Mouse (Mus musculus) thymus, adult 2 months (tissue): ENCODE measurements around the gene Eps8. TPM values are rescaled to one million over a fixed set of nuclear protein-coding genes. Genes with fewer than 3 reads are reported as not detected.

ENCODE experiments used
- DNase-seq: peaks from one replicate; pipeline ENCODE4 v3.0.0; 2021
- H3K27ac ChIP-seq: fragments of 200-500 bp; 2 replicates; pipeline ENCODE4 v1.5.1; 2012; ENCODE audit warnings: low read length, control low read depth; ENCODE audit not compliant: control insufficient read depth, insufficient read depth
- H3K27me3 ChIP-seq: fragments of 200-500 bp; 2 replicates; pipeline ENCODE4 v1.6.1; 2012; ENCODE audit warnings: mild to moderate bottlenecking, low read length, moderate library complexity, mixed read lengths; ENCODE audit not compliant: control insufficient read depth, insufficient read depth
- H3K36me3 ChIP-seq: fragments of 200-500 bp; 2 replicates; pipeline ENCODE4 v1.6.1; 2012; ENCODE audit warnings: mild to moderate bottlenecking, low read length, moderate library complexity; ENCODE audit not compliant: control insufficient read depth, insufficient read depth
- H3K4me1 ChIP-seq: fragments of 200-500 bp; replicated peaks from 2 replicates; pipeline ENCODE4 v1.6.1; 2012; ENCODE audit warnings: low read length; ENCODE audit not compliant: control insufficient read depth, insufficient read depth
- H3K4me3 ChIP-seq: fragments of 200-500 bp; 2 replicates; pipeline ENCODE4 v1.5.1; 2012; ENCODE audit warnings: mild to moderate bottlenecking, low read length, control low read depth, moderate library complexity; ENCODE audit not compliant: control insufficient read depth, insufficient read depth
- CTCF ChIP-seq: fragments of 200-500 bp; IDR thresholded peaks from 2 replicates; pipeline ENCODE4 v1.5.1; 2012; ENCODE audit warnings: mild to moderate bottlenecking, control low read depth, low read length, moderate library complexity, borderline replicate concordance; ENCODE audit not compliant: control insufficient read depth, poor library complexity, insufficient read depth; ENCODE audit errors: extremely low read depth
- POLR2A ChIP-seq: fragments of 200-500 bp; IDR thresholded peaks from 2 replicates; pipeline ENCODE4 v1.6.1; 2012; ENCODE audit warnings: mild to moderate bottlenecking, low read length, control low read depth, moderate library complexity; ENCODE audit not compliant: control insufficient read depth, poor library complexity, insufficient read depth; ENCODE audit errors: extremely low read depth
- WGBS: fragments of 180-500 bp; shearing (Covaris S2); methylation state at CpG from one replicate; pipeline ENCODE4 v1.1.7; 2018; 5-methylcytosine and 5-hydroxymethylcytosine counted together
- polyA plus RNA-seq: library from polyadenylated mRNA; depleted of rRNA; stranded (reverse); fragments of >200 nt; gene quantifications from 2 replicates; pipeline ENCODE4 v1.2.3, GENCODE M21; 2012

Eps8 gene
- polyA plus RNA-seq, 1 experiment = 2.5 TPM

DNA sequence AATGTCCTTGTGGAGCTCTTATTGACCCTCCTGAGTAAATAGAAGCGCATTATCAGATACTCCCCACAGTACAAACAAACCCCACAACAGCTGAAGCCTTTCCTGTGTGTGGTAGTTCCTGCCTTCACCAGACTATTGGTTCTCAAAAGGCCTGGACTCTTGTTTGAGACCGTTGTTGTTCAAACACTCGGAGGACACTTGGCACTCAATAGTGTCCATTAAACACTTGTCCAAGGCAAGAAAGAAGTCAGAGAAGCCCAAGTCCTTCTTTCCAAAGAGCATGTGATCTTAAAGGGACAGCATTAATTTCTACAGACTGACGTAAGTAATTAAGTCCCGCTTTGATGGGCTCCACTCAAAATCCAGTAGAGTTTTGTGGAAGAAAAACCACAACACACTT is 113.9 kb downstream of the Eps8 start:
- no peaks in the 10 kb centered on the region for H3K36me3 ChIP-seq
- 76% methylated on average over 5 of the region's 5 CpGs for WGBS
- no peak overlapping the region for H3K4me3 ChIP-seq
- H3K27me3 ChIP-seq = no peaks in the 10 kb centered on the region
- DNase-seq = no peak
- TF ChIP-seq POLR2A (no peak), CTCF (no peak)
- no peak overlapping the region for H3K27ac ChIP-seq
- peaks cover 13% of the 10 kb centered on the region for H3K4me1 ChIP-seq

DNA sequence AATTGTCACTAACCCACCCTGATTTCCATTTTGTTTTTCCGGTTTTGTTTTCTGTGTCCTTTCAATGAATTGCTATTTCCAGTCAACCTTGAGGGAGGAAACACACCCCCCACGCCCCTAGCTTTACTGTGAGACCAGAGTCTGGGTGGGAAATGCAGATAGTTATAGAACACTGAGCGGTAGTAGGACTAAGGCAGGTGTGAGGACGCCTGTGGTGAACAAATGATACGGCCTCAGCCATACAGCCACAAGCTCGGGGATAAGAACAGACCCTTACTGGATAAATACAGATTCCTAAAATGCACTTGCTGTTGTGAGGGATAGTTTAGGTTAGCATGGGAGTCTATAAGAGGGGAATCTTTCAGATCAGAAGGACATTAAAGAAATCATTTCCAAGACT is 114.3 kb downstream of the Eps8 start:
- TF ChIP-seq CTCF (no peak), POLR2A (no peak)
- Histone ChIP-seq H3K27ac (no peak overlapping the region), H3K4me3 (no peak overlapping the region), H3K27me3 (no peaks in the 10 kb centered on the region), H3K4me1 (peaks cover 13% of the 10 kb centered on the region), H3K36me3 (no peaks in the 10 kb centered on the region)
- WGBS = 85% methylated on average over 6 of the region's 6 CpGs
- DNase-seq = no peak

DNA sequence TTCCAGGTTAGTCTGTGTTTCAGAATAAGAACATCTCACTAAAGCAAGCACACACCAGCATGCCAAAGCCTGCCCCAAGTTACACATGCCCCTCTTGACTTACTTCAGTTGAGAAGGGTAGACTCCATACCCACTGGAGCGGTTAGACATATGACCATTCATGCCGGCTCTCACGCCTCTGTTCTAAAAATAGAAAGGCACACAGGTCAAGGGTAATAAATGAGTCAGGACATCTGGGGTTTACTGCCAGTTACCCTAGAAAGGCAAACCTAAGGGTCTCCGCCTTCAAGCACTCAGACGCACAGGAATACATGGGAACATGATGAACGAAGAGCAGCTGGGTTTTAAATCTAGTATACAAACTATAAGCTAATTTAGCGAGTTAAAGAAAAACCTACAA is 115.5 kb downstream of the Eps8 start:
- Histone ChIP-seq H3K36me3 (no peaks in the 10 kb centered on the region), H3K4me3 (no peak overlapping the region), H3K27ac (no peak overlapping the region), H3K4me1 (peaks cover 13% of the 10 kb centered on the region), H3K27me3 (no peaks in the 10 kb centered on the region)
- no peak for DNase-seq
- no peak for TF ChIP-seq CTCF
- TF ChIP-seq POLR2A = no peak
- WGBS = 97% methylated on average over 7 of the region's 7 CpGs

DNA sequence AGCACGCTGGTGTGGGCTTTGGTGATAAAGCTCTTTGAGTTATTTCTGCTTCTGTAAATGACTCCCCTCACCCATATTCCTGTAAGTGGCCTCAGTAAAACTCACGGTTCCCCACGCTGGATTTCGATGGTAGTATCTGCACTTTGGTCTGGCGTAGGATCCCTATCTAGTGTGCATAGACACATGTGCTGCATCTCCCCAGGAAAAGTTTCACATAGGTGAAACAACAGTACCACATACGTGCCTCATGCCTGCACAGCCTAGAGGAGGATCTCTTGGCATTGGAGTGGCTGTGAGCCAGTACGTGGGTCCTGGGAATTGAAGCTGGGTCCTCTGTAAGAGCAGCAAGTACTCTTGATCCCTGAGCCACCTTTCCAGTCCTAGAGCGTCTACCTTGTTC is 121.9 kb downstream of the Eps8 start:
- no peaks in the 10 kb centered on the region for H3K27me3 ChIP-seq

DNA sequence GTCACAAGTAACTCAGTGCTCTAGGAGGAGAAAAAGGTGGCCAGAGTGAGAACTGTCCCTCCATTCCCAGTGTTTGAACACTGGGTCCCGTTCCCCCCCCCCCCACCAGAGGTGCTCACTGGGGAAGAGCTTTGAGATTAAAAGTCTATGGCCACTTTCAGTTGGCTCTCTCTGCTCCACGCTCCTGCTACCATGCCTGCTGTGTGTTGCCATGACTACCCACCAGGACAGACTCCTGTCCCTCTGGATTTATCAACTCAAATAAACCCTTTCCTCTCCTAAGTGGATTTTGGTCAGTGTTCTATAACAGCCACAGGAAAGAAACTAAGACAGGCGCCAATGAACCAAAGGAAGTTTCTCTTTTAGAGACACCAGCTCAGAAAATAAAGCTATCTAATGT is 128.9 kb downstream of the Eps8 start:
- Histone ChIP-seq H3K27ac (no peak overlapping the region), H3K36me3 (no peaks in the 10 kb centered on the region), H3K27me3 (no peaks in the 10 kb centered on the region), H3K4me3 (no peak overlapping the region), H3K4me1 (no peaks in the 10 kb centered on the region)
- TF ChIP-seq POLR2A (no peak), CTCF (no peak)
- no peak for DNase-seq
- 92% methylated on average over 3 of the region's 3 CpGs for WGBS

More for the DNA sequence above, 121.9 kb downstream of the Eps8 start:
- no peak for DNase-seq
- no peaks in the 10 kb centered on the region for H3K4me1 ChIP-seq
- no peaks in the 10 kb centered on the region for H3K36me3 ChIP-seq
- no peak overlapping the region for H3K27ac ChIP-seq
- 96% methylated on average over 8 of the region's 8 CpGs for WGBS
- no peak overlapping the region for H3K4me3 ChIP-seq
- TF ChIP-seq CTCF = no peak
- no peak for TF ChIP-seq POLR2A

DNA sequence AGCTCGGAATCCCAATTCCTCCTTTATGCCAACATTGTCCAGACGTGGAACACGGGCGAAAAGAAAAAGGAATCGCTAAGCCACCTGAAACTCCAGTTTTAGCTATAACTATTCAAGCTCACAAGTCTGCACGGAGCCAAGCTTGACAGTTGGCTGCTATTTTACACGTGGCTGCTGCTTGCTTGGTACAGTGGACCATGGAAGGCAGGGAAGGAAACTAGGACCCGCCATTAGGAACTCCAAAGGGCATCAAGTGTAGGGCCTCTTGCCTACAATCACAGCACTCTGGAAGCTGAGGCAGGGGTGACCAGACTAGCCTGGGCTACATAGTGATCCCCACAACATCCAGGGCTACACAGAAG is 134.4 kb downstream of the Eps8 start:
- Histone ChIP-seq H3K27me3 (no peaks in the 10 kb centered on the region), H3K4me3 (no peak overlapping the region), H3K27ac (no peak overlapping the region), H3K36me3 (no peaks in the 10 kb centered on the region), H3K4me1 (no peaks in the 10 kb centered on the region)
- TF ChIP-seq CTCF = no peak
- TF ChIP-seq POLR2A = no peak
- WGBS = 92% methylated on average over 8 of the region's 8 CpGs
- DNase-seq = no peak
